Mouse (Mus musculus) heart, embryonic 11.5 days (tissue): ENCODE results near the gene Ankrd13b. TPM values are rescaled to one million over a fixed set of nuclear protein-coding genes. Genes with fewer than 3 reads are reported as not detected.
A peak's percentile ranks its signal among the peaks of the same experiment; 100 is the strongest.

Source experiments
- ATAC-seq: fragments of 200-750 bp; cut with Nextera tagmentation; replicated peaks from 2 replicates; pipeline ENCODE4 v1.8.0; 2017; ENCODE audit warnings: moderate library complexity; ENCODE audit not compliant: insufficient number of reproducible peaks, low FRiP score, low TSS enrichment
- H3K27ac ChIP-seq: fragments of 300-500 bp; sonication (generic); 2 replicates; pipeline ENCODE4 v1.5.1; 2014; ENCODE audit warnings: mild to moderate bottlenecking, low read depth, low read length
- H3K27me3 ChIP-seq: fragments of 300-500 bp; sonication (generic); 2 replicates; pipeline ENCODE4 v1.6.1; 2014; ENCODE audit warnings: mild to moderate bottlenecking, low read length, mixed read lengths; ENCODE audit not compliant: control insufficient read depth, insufficient read depth
- H3K36me3 ChIP-seq: fragments of 300-500 bp; sonication (generic); 2 replicates; pipeline ENCODE4 v1.6.1; 2014; ENCODE audit warnings: mild to moderate bottlenecking, low read length, moderate library complexity, mixed read lengths; ENCODE audit not compliant: control insufficient read depth, insufficient read depth
- H3K4me1 ChIP-seq: fragments of 300-500 bp; sonication (generic); 2 replicates; pipeline ENCODE4 v1.6.1; 2014; ENCODE audit warnings: low read length; ENCODE audit not compliant: control insufficient read depth, insufficient read depth
- H3K4me2 ChIP-seq: fragments of 300-500 bp; sonication (generic); 2 replicates; pipeline ENCODE4 v1.6.1; 2014; ENCODE audit warnings: mild to moderate bottlenecking, moderate library complexity
- H3K4me3 ChIP-seq: fragments of 300-500 bp; sonication (generic); 2 replicates; pipeline ENCODE4 v1.5.1; 2014; ENCODE audit warnings: low read depth, low read length
- H3K9ac ChIP-seq: fragments of 300-500 bp; sonication (generic); 2 replicates; pipeline ENCODE4 v1.6.1; 2014; ENCODE audit warnings: mild to moderate bottlenecking, low read depth, low read length, moderate library complexity
- H3K9me3 ChIP-seq: fragments of 300-500 bp; sonication (generic); replicated peaks from 2 replicates; pipeline ENCODE4 v1.6.1; 2016; ENCODE audit warnings: low read length; ENCODE audit not compliant: control insufficient read depth
- WGBS: fragments of 180-500 bp; shearing (Covaris S2); extraction: QIAGEN DNeasy Blood & Tissue Kit; methylation state at CpG from one replicate; pipeline ENCODE4 v1.1.7; 2014; ENCODE audit not compliant: insufficient replicate concordance; 5-methylcytosine and 5-hydroxymethylcytosine counted together
- polyA plus RNA-seq: library from polyadenylated mRNA; unstranded; fragments of >200 nt; fragmentation: Nextera tagmentation; extraction: Ambion mirVana; gene quantifications from 2 replicates; pipeline ENCODE4 v1.2.1, GENCODE M21; 2014

The Ankrd13b gene
- polyA plus RNA-seq, 1 experiment from 2014 or later = 3.0 TPM

DNA sequence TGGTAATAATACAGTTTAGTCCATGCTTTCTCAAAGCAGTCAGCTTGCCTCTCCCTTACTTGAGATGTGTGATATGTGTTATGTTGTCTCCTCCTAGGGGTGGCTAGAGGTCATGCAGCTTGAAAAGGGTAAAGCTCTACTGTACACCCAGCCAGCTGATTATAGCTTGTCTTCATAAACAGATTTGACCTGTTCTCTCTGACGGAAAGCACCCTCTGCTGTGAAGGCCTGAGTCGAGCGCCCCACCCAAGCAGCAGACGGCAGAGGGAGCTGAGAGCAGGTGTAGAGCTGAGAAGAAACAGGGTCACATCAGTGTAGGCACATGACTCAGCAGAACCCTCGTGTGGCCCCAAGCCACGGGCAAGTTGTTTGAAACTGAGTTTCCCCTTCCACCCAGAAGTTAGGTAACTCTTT is 42.8 kb downstream of the Ankrd13b start:
- Histone ChIP-seq H3K36me3 (peaks cover 17% of the 10 kb centered on the region), H3K9me3 (no peaks in the 10 kb centered on the region), H3K9ac (no peak overlapping the region), H3K4me2 (no peak overlapping the region), H3K4me1 (peaks cover 5% of the 10 kb centered on the region; the same call in 1 of the 2 replicates), H3K4me3 (no peak overlapping the region), H3K27ac (no peak overlapping the region), H3K27me3 (no peaks in the 10 kb centered on the region)
- no peak; the same call in 1 of the 2 replicates for ATAC-seq
- 28% methylated on average over 6 of the region's 6 CpGs for WGBS

- no peak overlapping the region for H3K9ac ChIP-seq
- peaks cover 13% of the 10 kb centered on the region for H3K36me3 ChIP-seq
- H3K4me3 ChIP-seq = no peak overlapping the region
- peaks cover 5% of the 10 kb centered on the region; the same call in 1 of the 2 replicates for H3K4me1 ChIP-seq
- H3K9me3 ChIP-seq = no peaks in the 10 kb centered on the region
- 68% methylated on average over 2 of the region's 2 CpGs for WGBS
- no peaks in the 10 kb centered on the region for H3K27me3 ChIP-seq
- H3K27ac ChIP-seq = no peak overlapping the region
- H3K4me2 ChIP-seq = no peak overlapping the region
- no peak for ATAC-seq
These were observed 44.5 kb downstream of the Ankrd13b start for GRCm38 (mm10) chr11:77444939-77445338.

- Histone ChIP-seq H3K36me3 (peaks cover 18% of the 10 kb centered on the region), H3K27ac (no peak overlapping the region), H3K4me3 (no peak overlapping the region), H3K27me3 (no peaks in the 10 kb centered on the region), H3K9ac (no peak overlapping the region), H3K9me3 (no peaks in the 10 kb centered on the region), H3K4me1 (peaks cover 5% of the 10 kb centered on the region; the same call in 1 of the 2 replicates), H3K4me2 (no peak overlapping the region)
- 70% methylated on average over 7 of the region's 7 CpGs for WGBS
- no peak for ATAC-seq
These were observed 47.0 kb downstream of the Ankrd13b start for GRCm38 (mm10) chr11:77442186-77443170.

- H3K27me3 ChIP-seq = no peaks in the 10 kb centered on the region
- H3K9me3 ChIP-seq = no peaks in the 10 kb centered on the region
- no peak overlapping the region for H3K4me3 ChIP-seq
- H3K9ac ChIP-seq = no peak overlapping the region
- H3K36me3 ChIP-seq = peaks cover 20% of the 10 kb centered on the region
- WGBS = 71% methylated on average over 8 of the region's 8 CpGs
- ATAC-seq = no peak
- H3K4me2 ChIP-seq = no peak overlapping the region
- H3K27ac ChIP-seq = no peak overlapping the region
- peaks cover 5% of the 10 kb centered on the region; the same call in 1 of the 2 replicates for H3K4me1 ChIP-seq
These were observed 48.5 kb downstream of the Ankrd13b start for GRCm38 (mm10) chr11:77441020-77441419.

DNA sequence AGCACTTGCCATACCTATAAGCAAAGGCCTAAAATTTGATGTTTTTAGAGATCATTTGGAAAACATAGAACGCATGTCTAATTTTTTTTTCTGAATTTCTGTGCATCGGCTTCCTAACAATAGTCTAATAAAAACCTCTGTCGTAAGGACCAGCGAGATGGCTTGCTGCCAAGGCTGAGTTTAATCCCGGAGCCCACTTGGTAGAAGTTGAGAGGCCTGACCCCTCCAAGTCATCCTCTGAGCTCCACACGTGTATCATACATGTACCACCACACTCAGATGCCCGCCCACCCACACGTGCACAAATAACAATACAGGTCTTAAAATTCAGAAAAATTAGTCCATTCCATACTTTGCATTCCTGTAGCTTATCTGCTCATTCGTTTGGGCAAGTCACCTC is 49.4 kb downstream of the Ankrd13b start:
- H3K4me1 ChIP-seq = peaks cover 5% of the 10 kb centered on the region; the same call in 1 of the 2 replicates
- H3K9me3 ChIP-seq = no peaks in the 10 kb centered on the region
- WGBS = 80% methylated on average over 9 of the region's 9 CpGs
- no peak overlapping the region for H3K4me3 ChIP-seq
- no peak overlapping the region for H3K9ac ChIP-seq
- H3K27me3 ChIP-seq = no peaks in the 10 kb centered on the region
- H3K4me2 ChIP-seq = no peak overlapping the region
- H3K36me3 ChIP-seq = peaks cover 17% of the 10 kb centered on the region
- ATAC-seq = no peak
- no peak overlapping the region for H3K27ac ChIP-seq

DNA sequence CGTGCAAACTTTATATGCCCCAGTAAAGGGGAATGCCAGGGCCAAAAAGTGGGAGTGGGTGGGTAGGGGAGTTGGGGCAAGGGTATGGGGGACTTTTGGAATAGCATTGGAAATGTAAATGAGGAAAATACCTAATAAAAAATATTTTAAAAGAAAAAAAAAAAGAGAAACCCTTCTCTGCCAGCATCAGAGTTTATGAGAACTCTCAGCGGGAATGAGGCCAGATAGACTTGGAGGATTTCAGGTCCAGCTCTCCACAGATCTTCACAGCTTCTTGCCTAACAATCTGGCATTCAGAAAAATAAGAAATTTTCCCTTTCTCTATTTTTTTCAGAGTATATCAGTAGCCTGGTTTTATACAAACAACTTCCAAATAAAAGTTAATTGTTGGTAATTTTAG is 52.5 kb downstream of the Ankrd13b start:
- Histone ChIP-seq H3K4me2 (no peak overlapping the region), H3K27ac (no peak overlapping the region), H3K9me3 (no peaks in the 10 kb centered on the region), H3K36me3 (peaks cover 13% of the 10 kb centered on the region), H3K4me3 (no peak overlapping the region), H3K9ac (no peak overlapping the region), H3K4me1 (no peaks in the 10 kb centered on the region), H3K27me3 (no peaks in the 10 kb centered on the region)
- ATAC-seq = no peak
- WGBS = 89% methylated on average over 2 of the region's 2 CpGs

DNA sequence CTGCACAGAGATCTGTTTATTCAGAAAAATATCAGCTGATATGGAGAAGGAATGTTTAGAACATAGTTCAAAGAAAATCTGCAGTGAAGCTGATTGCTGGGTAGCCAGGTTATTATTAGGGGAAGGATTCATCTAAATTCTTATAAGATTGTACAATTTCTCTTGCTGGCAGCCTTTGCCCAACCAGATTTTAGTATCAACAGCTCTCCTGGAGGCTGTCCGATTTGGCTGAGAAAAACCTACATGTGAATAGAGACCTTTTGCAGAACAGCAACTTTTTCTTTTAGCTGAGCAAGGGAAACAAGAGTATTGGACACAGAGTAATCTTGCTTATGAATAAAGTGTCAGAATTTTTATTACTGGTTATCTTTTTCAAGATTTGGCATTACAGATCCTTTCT is 61.0 kb downstream of the Ankrd13b start:
- no peak for ATAC-seq
- 75% methylated on average over 1 of the region's 1 CpGs for WGBS
- no peaks in the 10 kb centered on the region for H3K27me3 ChIP-seq
- H3K9me3 ChIP-seq = no peaks in the 10 kb centered on the region
- H3K36me3 ChIP-seq = peaks cover 7% of the 10 kb centered on the region
- no peak overlapping the region for H3K27ac ChIP-seq
- H3K4me1 ChIP-seq = peaks cover 4% of the 10 kb centered on the region; the same call in 1 of the 2 replicates
- no peak overlapping the region for H3K4me3 ChIP-seq
- H3K9ac ChIP-seq = no peak overlapping the region
- H3K4me2 ChIP-seq = no peak overlapping the region

DNA sequence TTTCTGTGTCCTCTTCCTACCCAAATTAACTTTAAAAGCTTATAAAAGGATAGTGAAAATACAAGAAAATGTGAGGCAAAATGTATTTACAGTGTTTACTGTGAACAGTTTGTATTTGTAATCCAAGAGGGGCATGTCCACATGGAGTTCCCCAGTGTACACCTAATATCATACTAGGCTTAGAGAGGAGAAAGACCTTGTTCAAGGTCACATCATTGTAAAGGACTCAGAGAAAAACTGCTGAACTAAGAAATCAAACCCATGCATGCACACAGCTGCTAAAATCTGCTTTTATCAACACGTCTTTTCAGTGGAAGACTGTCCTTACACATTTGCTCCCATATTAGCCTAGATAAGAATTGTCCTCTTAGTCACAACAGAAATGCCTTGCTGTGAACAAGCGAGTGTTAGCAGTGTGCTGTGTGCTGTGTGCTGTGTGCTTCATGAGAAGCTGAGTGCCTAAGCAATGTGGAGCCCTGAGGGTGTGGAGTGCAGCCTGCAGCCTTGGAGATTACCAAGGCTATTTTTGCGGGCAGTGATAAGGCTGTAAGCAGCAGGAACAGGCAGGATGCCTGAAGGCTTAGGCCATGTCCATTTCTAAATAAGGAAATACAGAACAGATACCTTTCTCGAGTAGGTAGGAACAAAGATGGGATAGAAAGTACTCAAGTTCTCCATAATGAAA is 66.2 kb downstream of the Ankrd13b start:
- H3K4me2 ChIP-seq = peak overlapping the region; percentile 11; the same call in 1 of the 2 replicates
- ATAC-seq = peak; percentile 93

More for the DNA sequence above, 66.2 kb downstream of the Ankrd13b start:
- Histone ChIP-seq H3K9me3 (no peaks in the 10 kb centered on the region), H3K27ac (peak overlapping the region; percentile 96), H3K4me3 (no peak overlapping the region), H3K36me3 (peaks cover 5% of the 10 kb centered on the region), H3K4me1 (peaks cover 25% of the 10 kb centered on the region), H3K27me3 (no peaks in the 10 kb centered on the region), H3K9ac (no peak overlapping the region)
- 9% methylated on average over 4 of the region's 4 CpGs for WGBS
